Comparison of ENCODE assay signal across 33 mouse cellular contexts in genomic region chr5:64963735-64964134, GRCm38 (mm10).
"Had no signal": no experiment of that assay in that cellular context is flagged by ENCODE, and none has a peak within 500 bp of the region (broad histone marks: within the 10 kb centered on the region; RNA-seq: fewer than 3 reads in every experiment).

No protein-coding gene starts in this region.

- H3K4me3 ChIP-seq: heart, embryonic 10.5 days; heart, embryonic 12.5 days; heart, embryonic 13.5 days; heart, embryonic 15.5 days; hindbrain, embryonic 10.5 days; hindbrain, embryonic 12.5 days; hindbrain, embryonic 13.5 days; hindbrain, embryonic 15.5 days; intestine, embryonic 15.5 days; kidney, embryonic 15.5 days; layer of hippocampus, adult 2 months had no signal

- H3K27ac ChIP-seq: heart, embryonic 10.5 days; heart, embryonic 13.5 days; heart, embryonic 15.5 days; hindbrain, embryonic 10.5 days; hindbrain, embryonic 12.5 days; hindbrain, embryonic 13.5 days; hindbrain, embryonic 14.5 days; hindbrain, embryonic 15.5 days; hindbrain, postnatal 0 days; intestine, embryonic 15.5 days; kidney, embryonic 15.5 days; kidney, postnatal 0 days; layer of hippocampus, adult 2 months had no signal

- DNase-seq: heart, postnatal 10 days; heart, postnatal 14 days; heart, postnatal 36 days; heart, postnatal 4 days; kidney, adult 11 months; kidney, adult 18-20 months; kidney, adult 2 months; kidney, adult 8-10 months; kidney, adult 9 months; kidney, postnatal 10 days; kidney, postnatal 14 days; kidney, postnatal 25 days; kidney, postnatal 36 days; kidney, postnatal 4 days; layer of hippocampus, adult 9-11 months; layer of hippocampus, postnatal 36 days had no signal

- H3K9ac ChIP-seq: heart, embryonic 12.5 days; heart, embryonic 13.5 days; heart, embryonic 15.5 days; hindbrain, embryonic 12.5 days; hindbrain, embryonic 13.5 days; hindbrain, embryonic 14.5 days; hindbrain, embryonic 15.5 days; intestine, embryonic 15.5 days; kidney, embryonic 15.5 days had no signal

- H3K4me2 ChIP-seq: heart, embryonic 12.5 days; heart, embryonic 13.5 days; heart, embryonic 15.5 days; hindbrain, embryonic 12.5 days; hindbrain, embryonic 13.5 days; hindbrain, embryonic 14.5 days; hindbrain, embryonic 15.5 days; intestine, embryonic 15.5 days; kidney, embryonic 15.5 days had no signal

- H3K9me3 ChIP-seq: heart, embryonic 10.5 days; heart, embryonic 12.5 days; heart, embryonic 13.5 days; heart, embryonic 15.5 days; hindbrain, embryonic 10.5 days; hindbrain, embryonic 12.5 days; hindbrain, embryonic 13.5 days; hindbrain, embryonic 15.5 days; intestine, embryonic 15.5 days; kidney, embryonic 15.5 days had no signal

- ATAC-seq: hindbrain, embryonic 16.5 days; hindbrain, postnatal 0 days; inflammation-experienced regulatory T-cells, adult 6 months; intestine, embryonic 15.5 days; intestine, embryonic 16.5 days had no signal

- H3K36me3 ChIP-seq: heart, embryonic 10.5 days; heart, embryonic 12.5 days; heart, embryonic 13.5 days; heart, embryonic 15.5 days; hindbrain, embryonic 10.5 days; hindbrain, embryonic 12.5 days; hindbrain, embryonic 13.5 days; hindbrain, embryonic 15.5 days; intestine, embryonic 15.5 days; kidney, embryonic 15.5 days had no signal

- H3K27me3 ChIP-seq: heart, embryonic 12.5 days; heart, embryonic 13.5 days; heart, embryonic 15.5 days; intestine, embryonic 15.5 days; kidney, embryonic 15.5 days had no signal

- H3K4me1 ChIP-seq: heart, embryonic 12.5 days; heart, embryonic 15.5 days; hindbrain, embryonic 12.5 days; hindbrain, embryonic 13.5 days; hindbrain, embryonic 15.5 days; intestine, embryonic 15.5 days had no signal
